ENCODE assay signal across 13 mouse cellular contexts in the genomic region with DNA sequence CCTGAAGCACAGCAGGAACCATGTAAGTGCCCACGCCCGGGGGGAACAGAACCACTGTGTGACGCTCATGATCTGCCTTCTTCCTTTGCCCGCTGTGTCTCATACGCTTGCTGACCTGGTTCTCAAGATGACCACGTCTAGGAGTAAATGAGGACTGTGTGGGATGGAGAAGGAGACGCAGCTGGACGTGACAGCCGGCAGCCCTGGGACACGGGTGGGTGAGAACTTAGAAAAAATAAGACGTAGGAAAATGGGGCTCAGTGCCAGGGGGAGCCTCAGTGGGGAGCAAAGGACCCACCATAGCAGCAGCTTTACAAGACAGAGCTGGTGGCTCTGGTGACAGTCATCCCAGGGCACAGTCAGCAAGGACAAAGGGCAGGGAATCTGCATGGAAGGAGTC.
"Had no signal": no experiment of that assay in that cellular context is flagged by ENCODE, and none has a peak within 500 bp of the region (broad histone marks: within the 10 kb centered on the region; RNA-seq: fewer than 3 reads in every experiment).

No protein-coding gene starts in this region.

- ATAC-seq: liver, embryonic 12.5 days; midbrain, embryonic 13.5 days; midbrain, embryonic 16.5 days had no signal

- DNase-seq: kidney, adult 18-20 months; kidney, adult 9 months; kidney, postnatal 25 days; liver; lung, adult 18-20 months; lung, postnatal 10 days; lung, postnatal 36 days; retina, postnatal 1 day; thymus, adult 18-20 months; thymus, postnatal 36 days had no signal
